Mouse (Mus musculus) CD4-positive, CD25-positive, alpha-beta regulatory T cell, adult 2 months (primary cell): ENCODE measurements at regions not wholly inside any gene's neighbourhood (a gene's known extent, or its start where the extent isn't known, plus 50 kb on each side); places are given as distances from the start of the nearest gene placed in this dataset.
A peak's percentile ranks its signal among the peaks of the same experiment; 100 is the strongest.

Source experiments
- DNase-seq: peaks from one replicate; pipeline ENCODE4 v3.0.0-alpha.2; 2012; ENCODE audit warnings: low read depth, low spot score

DNA sequence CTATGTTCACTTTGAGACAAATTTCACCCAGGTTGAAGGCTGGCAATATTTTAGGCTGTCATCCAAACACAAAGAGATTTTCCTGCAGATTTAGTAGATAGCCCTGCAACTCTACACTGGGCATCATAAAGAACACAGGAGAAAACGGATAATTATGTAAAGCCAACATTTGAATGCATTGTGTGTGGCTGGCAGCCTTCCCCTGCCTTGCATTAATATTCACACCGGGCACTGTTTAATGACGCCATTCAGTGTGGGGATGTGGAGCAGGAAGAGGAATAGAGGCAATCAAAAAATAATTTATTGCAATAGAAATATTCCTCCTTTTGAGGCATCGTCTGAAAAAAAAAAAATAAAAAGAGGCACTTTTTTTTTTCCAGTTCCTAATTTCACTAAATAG, 105.7 kb downstream of the Samd5 start:
- DNase-seq = no peak

GRCm38 (mm10) chr10:9557517-9558065, 117.4 kb downstream of the Samd5 start:
- DNase-seq = no peak

GRCm38 (mm10) chr10:9557092-9557491, 117.9 kb downstream of the Samd5 start:
- DNase-seq = no peak

DNA sequence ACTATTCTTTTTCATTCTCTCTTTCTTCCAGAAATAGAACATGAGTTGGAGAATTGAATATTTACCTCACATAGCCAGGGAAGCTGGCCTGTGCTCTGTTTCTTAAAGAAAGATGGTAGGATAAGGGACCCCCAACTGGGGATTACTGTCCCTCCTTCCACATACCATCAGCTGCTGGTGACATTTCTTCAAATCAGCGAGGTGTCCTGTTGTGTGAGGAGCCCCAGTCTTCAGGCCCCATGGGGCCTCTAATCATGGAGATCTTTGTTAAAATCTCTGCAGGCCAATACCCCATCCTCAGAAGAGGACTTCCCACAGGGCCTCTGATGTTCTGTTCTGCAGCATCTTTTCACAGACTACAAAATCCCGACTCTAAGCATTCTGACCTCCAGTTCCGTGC, 121.1 kb downstream of the Samd5 start:
- no peak for DNase-seq

DNA sequence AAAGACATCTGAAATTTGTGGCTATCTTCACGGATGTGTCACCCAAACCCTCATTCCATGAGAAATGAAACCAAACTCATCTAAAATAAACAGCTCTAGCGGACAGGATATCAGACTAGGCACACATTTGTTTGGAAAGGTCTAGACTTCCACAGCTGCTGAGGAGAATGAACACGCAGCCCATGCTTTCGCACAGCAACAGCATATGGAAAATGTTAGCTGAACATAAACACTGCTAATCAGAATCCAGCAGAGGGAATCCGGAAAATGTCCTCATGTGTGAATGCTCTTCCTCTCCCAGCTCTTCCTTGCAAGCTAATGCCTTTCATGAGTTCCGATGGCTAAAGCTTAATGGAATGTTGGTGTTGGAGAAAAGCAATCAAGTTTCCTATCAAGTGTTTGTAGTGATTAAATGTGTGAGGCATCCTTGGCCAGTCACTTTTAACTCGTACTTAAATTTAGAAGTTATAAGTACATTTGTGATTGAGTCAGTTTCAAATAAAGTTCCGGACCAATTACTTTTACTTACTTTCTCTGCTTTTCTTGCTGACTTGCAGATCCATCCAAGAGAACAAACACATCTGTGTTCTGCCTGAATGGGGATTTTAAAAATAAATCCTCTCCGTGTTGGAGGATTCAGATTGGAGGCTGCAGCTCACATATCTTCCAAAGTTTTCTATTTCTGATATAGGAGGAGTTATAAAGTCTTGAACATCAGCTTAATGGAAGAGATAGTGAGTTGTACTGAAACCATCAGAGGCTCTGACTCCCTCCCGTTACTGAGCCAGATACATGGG, 124.9 kb downstream of the Samd5 start:
- no peak for DNase-seq

- no peak for DNase-seq
These were observed 129.2 kb downstream of the Samd5 start for GRCm38 (mm10) chr10:9545807-9546206.

DNA sequence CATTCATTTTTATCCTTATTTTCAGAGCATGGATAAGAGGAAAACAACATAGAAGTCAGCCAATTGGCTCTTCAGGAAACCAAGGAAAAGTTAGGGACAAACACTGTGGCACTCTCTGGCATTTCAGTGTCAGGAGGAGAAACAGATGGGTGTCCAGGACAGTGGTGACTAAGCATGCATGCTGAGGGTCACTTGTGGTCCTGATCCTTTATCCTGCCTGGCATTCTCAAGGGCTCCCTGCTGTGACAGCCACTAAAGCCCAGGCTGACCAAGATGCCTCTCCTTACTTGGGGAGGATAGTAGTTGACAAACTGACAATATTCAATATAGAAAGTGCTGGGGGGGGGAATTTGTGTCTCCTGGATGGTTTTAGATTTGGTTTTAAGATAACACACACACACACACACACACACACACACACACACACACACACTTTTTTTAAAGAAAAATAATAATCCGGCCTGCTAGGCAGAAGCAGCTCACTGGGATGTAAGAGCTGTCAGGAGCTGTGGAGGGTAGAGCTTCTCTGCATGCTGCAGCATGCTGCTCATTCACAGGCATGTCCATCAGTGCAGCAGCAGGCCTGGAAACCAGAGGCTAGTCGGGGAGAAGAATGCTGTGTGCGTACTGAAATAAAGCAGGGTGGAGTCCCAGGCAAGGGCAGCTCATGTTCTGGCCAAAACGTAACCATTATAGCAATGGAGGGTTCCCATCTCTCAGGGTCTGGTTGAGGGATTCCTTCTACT, 130.8 kb downstream of the Samd5 start:
- DNase-seq = no peak

DNA sequence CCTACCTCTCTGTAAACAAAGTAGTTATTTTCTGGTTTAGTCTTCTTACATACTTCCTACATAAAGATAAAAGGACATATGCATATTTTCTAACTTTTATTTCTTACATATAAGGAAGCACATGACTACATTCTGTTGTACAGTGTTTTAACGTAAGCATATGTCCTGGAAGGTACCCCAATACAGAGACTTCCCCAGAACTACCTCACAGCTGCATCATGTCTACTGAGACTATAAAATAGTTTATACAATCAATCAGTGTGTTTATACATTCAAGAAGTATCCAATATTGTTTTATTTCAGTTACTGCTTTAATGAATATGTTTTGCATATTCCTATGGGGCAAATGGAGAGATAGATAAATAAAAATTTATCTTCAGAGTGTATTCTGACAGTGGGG, 133.4 kb downstream of the Samd5 start:
- DNase-seq = no peak

DNA sequence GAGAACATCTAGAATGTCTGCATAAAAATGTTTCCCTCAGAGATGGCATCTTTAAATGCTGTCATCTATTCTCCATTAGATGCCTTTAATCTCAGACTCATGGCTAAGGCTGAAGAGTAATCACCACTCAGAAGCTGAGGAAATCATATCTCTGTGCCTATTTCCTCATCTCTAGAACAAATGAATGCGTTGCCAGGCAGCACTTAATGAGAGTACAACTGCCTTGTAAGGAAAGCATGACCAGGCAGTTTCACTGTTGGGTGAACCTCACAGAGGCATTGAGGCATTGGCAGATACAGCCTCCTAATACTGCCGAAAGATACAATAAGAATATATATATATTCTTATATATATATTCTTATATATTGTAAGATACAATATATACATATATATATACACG, 137.3 kb downstream of the Samd5 start:
- no peak for DNase-seq

- no peak for DNase-seq
These were observed 140.5 kb downstream of the Samd5 start for GRCm38 (mm10) chr10:9534552-9534951.

- no peak for DNase-seq
These were observed 141.7 kb downstream of the Samd5 start for GRCm38 (mm10) chr10:9533283-9533682.

DNA sequence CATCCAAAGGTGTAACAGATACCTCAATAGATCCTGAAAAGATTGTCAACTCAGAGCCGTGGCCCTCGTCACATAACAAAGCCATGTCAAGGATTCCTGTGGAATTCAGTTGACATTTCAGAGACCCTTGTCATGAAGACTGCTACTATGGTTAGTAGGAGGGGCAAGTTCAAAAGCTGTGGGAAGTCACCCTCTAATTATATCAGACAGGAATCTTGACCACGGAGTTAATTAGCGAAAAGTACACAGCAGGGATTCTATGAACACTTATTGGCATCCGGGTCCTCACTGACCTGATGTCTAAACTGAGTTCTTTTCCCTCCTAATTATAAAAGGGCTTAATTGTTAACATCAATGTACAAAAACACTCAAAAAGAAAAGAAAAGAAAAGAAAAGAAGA, 143.1 kb downstream of the Samd5 start:
- DNase-seq = no peak

- DNase-seq = no peak
These were observed 145.6 kb downstream of the Samd5 start for GRCm38 (mm10) chr10:9529408-9529807.

- DNase-seq = no peak
These were observed 146.9 kb downstream of the Samd5 start for GRCm38 (mm10) chr10:9528066-9528465.

- DNase-seq = no peak
These were observed 165.1 kb downstream of the Samd5 start for GRCm38 (mm10) chr10:9509764-9510390.

DNA sequence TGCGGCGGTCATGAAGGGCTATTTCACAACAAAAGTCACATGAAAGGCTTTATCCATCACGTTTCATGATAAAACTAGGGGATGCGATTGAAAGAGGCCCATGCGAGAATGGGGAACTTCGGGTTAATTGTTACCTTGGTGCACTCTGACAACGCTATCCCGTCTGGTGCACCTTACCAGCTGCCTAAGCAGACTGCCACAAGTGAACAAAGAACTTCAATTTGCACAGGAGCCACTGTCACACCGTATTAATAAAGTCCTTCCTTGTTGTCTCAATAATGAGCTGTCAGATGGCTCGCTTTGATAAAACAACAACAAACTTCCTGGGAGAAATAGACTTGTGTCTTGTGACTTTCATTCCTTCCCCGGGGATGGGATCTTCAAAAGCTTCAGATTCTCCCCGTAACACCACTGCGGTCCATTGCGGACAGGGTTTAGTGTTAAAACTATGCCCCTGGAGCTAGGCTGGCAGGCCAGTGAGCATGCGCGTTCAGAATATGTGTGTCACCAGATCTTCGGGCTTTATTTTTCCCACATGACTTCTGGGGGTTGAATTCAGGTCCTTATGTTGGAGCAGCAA, 165.8 kb downstream of the Samd5 start:
- DNase-seq = no peak

- DNase-seq = no peak
These were observed 171.2 kb downstream of the Samd5 start for GRCm38 (mm10) chr10:9503569-9504493.

DNA sequence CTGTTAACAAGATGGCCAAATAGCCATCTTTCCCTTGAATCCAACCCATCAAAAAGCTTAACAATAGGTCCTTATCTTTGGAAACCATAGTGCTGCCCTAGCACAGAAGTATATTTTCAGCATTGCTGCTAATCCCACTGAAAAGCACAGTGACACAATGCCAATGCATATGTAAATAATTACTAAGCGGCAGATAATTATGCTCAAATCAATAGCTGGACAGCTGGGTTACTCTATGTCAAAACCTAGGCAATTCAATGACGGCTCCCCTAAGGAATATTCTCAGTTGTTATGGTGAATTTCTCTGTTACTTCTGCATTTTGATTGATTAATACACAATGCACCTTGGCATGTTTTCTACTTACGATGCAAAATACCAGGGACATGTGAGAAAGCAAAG, 176.5 kb downstream of the Samd5 start:
- DNase-seq = no peak

DNA sequence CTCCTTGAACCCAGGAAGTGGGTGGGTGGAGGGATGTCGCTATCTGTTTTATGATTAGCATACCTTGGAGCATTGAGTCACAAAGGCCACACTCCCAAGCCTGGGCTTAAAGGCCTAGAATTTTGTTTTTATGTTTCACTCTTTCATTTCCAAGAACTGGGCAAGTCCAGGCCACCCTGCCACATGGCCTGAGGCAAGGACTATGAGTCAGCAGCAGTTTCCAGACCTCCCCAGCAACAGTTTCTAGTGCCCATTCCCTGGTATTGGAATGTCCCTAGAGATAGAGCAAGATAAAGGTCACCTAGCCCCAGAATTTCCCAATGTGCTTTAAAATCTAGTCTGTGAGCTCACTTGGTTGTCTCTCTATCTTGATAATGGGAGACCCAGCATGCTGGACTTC, 178.0 kb downstream of the Samd5 start:
- no peak for DNase-seq

- peak; percentile 8 for DNase-seq
These were observed 179.8 kb downstream of the Samd5 start for GRCm38 (mm10) chr10:9495143-9495651.

- no peak for DNase-seq
These were observed 184.6 kb downstream of the Samd5 start for GRCm38 (mm10) chr10:9490416-9490815.
